Mouse (Mus musculus): ENCODE results near the gene Susd1. TPM values are rescaled to one million over a fixed set of nuclear protein-coding genes. Genes with fewer than 3 reads are reported as not detected.

Gene Susd1
- polyA plus RNA-seq, 1 experiment: 216 TPM

- no peak overlapping the region for H3K27ac ChIP-seq (ENCODE audit: insufficient read depth, low read depth, low read length)
- H3K4me3 ChIP-seq (ENCODE audit: insufficient read depth, low read depth, low read length): no peak overlapping the region
- H3K4me1 ChIP-seq (ENCODE audit: control insufficient read depth, insufficient read depth, low read length): no peaks in the 10 kb centered on the region
- WGBS: 84% methylated on average over 3 of the region's 3 CpGs
- no peak for TF ChIP-seq POLR2A (IDR thresholded peaks at IDR 0.05; ENCODE audit: insufficient read depth, low read depth, low read length)
- no peak for TF ChIP-seq CTCF (IDR thresholded peaks at IDR 0.05; ENCODE audit: insufficient read depth, low read depth, low read length)
Observed at GRCm38 (mm10) chr4:59275494-59275893, 162.9 kb downstream of the Susd1 start.

GRCm38 (mm10) chr4:59274136-59274535 lies 164.3 kb downstream of the Susd1 start:
- 83% methylated on average over 4 of the region's 4 CpGs for WGBS
- H3K4me3 ChIP-seq (ENCODE audit: insufficient read depth, low read depth, low read length): no peak overlapping the region
- TF ChIP-seq CTCF (IDR thresholded peaks at IDR 0.05; ENCODE audit: insufficient read depth, low read depth, low read length) (no peak), POLR2A (IDR thresholded peaks at IDR 0.05; ENCODE audit: insufficient read depth, low read depth, low read length) (no peak)
- no peak overlapping the region for H3K27ac ChIP-seq (ENCODE audit: insufficient read depth, low read depth, low read length)
- H3K4me1 ChIP-seq (ENCODE audit: control insufficient read depth, insufficient read depth, low read length): no peaks in the 10 kb centered on the region

GRCm38 (mm10) chr4:59273342-59273741 lies 165.1 kb downstream of the Susd1 start:
- Histone ChIP-seq H3K4me3 (ENCODE audit: insufficient read depth, low read depth, low read length) (no peak overlapping the region), H3K27ac (ENCODE audit: insufficient read depth, low read depth, low read length) (no peak overlapping the region), H3K4me1 (ENCODE audit: control insufficient read depth, insufficient read depth, low read length) (no peaks in the 10 kb centered on the region)
- 53% methylated on average over 1 of the region's 1 CpGs for WGBS
- TF ChIP-seq CTCF (IDR thresholded peaks at IDR 0.05; ENCODE audit: insufficient read depth, low read depth, low read length) (no peak), POLR2A (IDR thresholded peaks at IDR 0.05; ENCODE audit: insufficient read depth, low read depth, low read length) (no peak)

- TF ChIP-seq CTCF (IDR thresholded peaks at IDR 0.05; ENCODE audit: insufficient read depth, low read depth, low read length) (no peak), POLR2A (IDR thresholded peaks at IDR 0.05; ENCODE audit: insufficient read depth, low read depth, low read length) (no peak)
- WGBS: 94% methylated on average over 5 of the region's 5 CpGs
- H3K27ac ChIP-seq (ENCODE audit: insufficient read depth, low read depth, low read length): no peak overlapping the region
- no peak overlapping the region for H3K4me3 ChIP-seq (ENCODE audit: insufficient read depth, low read depth, low read length)
- no peaks in the 10 kb centered on the region for H3K4me1 ChIP-seq (ENCODE audit: control insufficient read depth, insufficient read depth, low read length)
Observed at GRCm38 (mm10) chr4:59265631-59266030, 172.8 kb downstream of the Susd1 start.

- 91% methylated on average over 5 of the region's 5 CpGs for WGBS
- Histone ChIP-seq H3K27ac (ENCODE audit: insufficient read depth, low read depth, low read length) (no peak overlapping the region), H3K4me3 (ENCODE audit: insufficient read depth, low read depth, low read length) (no peak overlapping the region), H3K4me1 (ENCODE audit: control insufficient read depth, insufficient read depth, low read length) (no peaks in the 10 kb centered on the region)
- TF ChIP-seq POLR2A (IDR thresholded peaks at IDR 0.05; ENCODE audit: insufficient read depth, low read depth, low read length) (no peak), CTCF (IDR thresholded peaks at IDR 0.05; ENCODE audit: insufficient read depth, low read depth, low read length) (no peak)
Observed at GRCm38 (mm10) chr4:59265182-59265581, 173.3 kb downstream of the Susd1 start.

Other genes starting within 250 kb of the Susd1 start
- gene Ugcg, start 249.4 kb downstream of the Susd1 start, polyA plus RNA-seq (2012; ENCODE audit: insufficient read depth, insufficient read length, low replicate concordance, missing spikeins): 114 TPM in 1 of 2 replicates, not detected in the other
- gene Ptbp3, start 110.7 kb upstream of the Susd1 start, polyA plus RNA-seq (2012; ENCODE audit: insufficient read depth, insufficient read length, low replicate concordance, missing spikeins): not detected in 2 replicates
- not detected in 2 replicates for gene Hsdl2, start 142.9 kb upstream of the Susd1 start, polyA plus RNA-seq (2012; ENCODE audit: insufficient read depth, insufficient read length, low replicate concordance, missing spikeins)
- gene E130308A19Rik, start 187.6 kb upstream of the Susd1 start, polyA plus RNA-seq (2012; ENCODE audit: insufficient read depth, insufficient read length, low replicate concordance, missing spikeins): not detected in 2 replicates